Mouse (Mus musculus) inflammation-experienced regulatory T-cells (primary cell): Measurements from ENCODE around the gene Sertm1. TPM values are rescaled to one million over a fixed set of nuclear protein-coding genes. Genes with fewer than 3 reads are reported as not detected.

Experiments
- polyA plus RNA-seq, 2 experiments: library from polyadenylated mRNA; unstranded; fragments of 100-300 nt; shearing (Covaris generic); gene quantifications; one replicate each; pipeline ENCODE4 v1.2.1; 2017

Sertm1 gene
- under 1 TPM in 1 of 2 experiments, not detected in 1; 0.32 TPM for polyA plus RNA-seq

DNA sequence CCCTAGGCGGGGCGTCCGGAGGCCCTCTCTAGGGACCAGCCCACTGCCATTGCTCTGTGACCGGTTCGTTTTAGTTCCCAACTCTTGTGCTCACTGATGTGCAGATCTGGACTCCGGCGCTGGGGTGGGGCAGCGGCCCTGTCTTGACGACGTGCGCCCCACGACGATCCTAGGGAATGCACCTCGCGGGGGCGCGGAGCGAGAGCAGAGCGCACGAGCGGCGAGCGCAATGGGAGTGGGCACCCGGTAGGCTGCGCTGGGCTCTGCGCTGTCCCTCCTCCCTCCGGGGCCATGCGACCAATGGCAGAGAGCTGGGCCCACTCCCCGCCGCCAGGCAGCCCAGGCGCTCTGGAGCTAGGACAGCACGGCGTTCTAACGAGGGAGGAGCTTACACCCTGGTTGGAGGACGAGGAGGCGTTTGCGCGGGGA is at the start of gene Sertm1:
Gene Sertm1 (minus strand): TSS at position 245 of the 429 bp plus-strand sequence.

Other genes with a start within 250 kb of the Sertm1 start
- 100 to 1,000 TPM; 239 to 276 TPM for gene Supt20, start 223.1 kb downstream of the Sertm1 start, polyA plus RNA-seq
- not detected for gene Gm21958, start 201.5 kb downstream of the Sertm1 start, polyA plus RNA-seq
- gene Exosc8, start 180.5 kb downstream of the Sertm1 start, polyA plus RNA-seq: 100 to 1,000 TPM; 191 to 206 TPM
- 10 to 100 TPM; 77.9 to 95.9 TPM for gene Alg5, start 180.3 kb downstream of the Sertm1 start, polyA plus RNA-seq
- not detected for gene Smad9, start 160.3 kb downstream of the Sertm1 start, polyA plus RNA-seq
- 100 to 1,000 TPM in 1 of 2 experiments, 10 to 100 TPM in 1; 88.0 to 130 TPM for gene Rfxap, start 108.1 kb downstream of the Sertm1 start, polyA plus RNA-seq
- gene Ccna1, start 139.6 kb upstream of the Sertm1 start, polyA plus RNA-seq: 1 to 10 TPM in 1 of 2 experiments, not detected in 1; 1.2 TPM
- gene Spg20, start 196.2 kb upstream of the Sertm1 start, polyA plus RNA-seq: 10 to 100 TPM; 26.4 to 30.2 TPM
- gene Ccdc169, start 221.5 kb upstream of the Sertm1 start, polyA plus RNA-seq: not detected